Mouse (Mus musculus): ENCODE results near the gene Scn3a. TPM values are rescaled to one million over a fixed set of nuclear protein-coding genes. Genes with fewer than 3 reads are reported as not detected.
"Not testable (repeated sequence)": the region's sequence is repeated elsewhere in the genome, so short reads cannot be mapped to it uniquely, and the experiment has no call there.

Gene Scn3a
- total RNA-seq, 4 experiments from 2014 or later: 27.8 to 31.3 (median 28.3) TPM

DNA sequence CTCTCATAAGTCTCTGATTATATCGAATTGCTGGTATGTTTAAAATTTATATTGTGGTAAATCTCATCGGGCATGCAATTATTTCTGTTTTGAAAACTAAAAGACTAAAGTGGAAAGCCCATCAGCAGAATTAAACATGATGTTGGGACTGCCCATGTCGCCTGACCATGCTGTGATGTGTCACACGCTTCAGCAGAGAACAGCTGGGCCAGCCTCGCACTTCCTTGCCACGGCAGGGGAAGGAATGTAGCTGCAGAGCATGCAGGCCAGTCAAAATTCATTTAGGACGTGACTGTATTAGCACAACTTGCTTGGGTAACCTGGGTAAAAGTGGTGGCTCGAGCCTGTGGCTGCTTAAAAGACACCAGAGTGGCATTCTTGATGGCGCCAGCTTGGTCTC, 77.0 kb downstream of the Scn3a start:
- DNase-seq (ENCODE audit: low spot score in 2 of 2): no peak

DNA sequence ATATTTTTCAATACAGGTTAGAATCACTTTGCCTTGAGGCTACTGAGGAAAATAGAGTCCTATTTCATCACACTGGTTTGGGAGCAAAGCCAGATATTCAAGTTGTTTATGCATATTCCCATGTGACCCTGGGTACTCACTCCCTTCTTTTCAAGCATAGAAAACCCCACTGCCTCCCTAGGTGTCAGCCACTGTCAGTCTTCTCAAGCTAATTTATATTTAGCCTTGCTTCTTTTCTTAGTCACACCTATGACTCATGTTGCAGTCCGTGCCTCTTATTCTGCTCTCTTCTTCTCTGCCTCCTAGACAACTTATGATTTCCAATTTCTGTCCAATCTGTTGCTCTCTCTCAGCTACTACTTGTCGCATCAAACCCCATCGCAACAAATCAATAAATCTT, 84.0 kb downstream of the Scn3a start:
- peak in 1 of 2 experiments; percentile 15 for DNase-seq (ENCODE audit: low spot score in 2 of 2)

DNA sequence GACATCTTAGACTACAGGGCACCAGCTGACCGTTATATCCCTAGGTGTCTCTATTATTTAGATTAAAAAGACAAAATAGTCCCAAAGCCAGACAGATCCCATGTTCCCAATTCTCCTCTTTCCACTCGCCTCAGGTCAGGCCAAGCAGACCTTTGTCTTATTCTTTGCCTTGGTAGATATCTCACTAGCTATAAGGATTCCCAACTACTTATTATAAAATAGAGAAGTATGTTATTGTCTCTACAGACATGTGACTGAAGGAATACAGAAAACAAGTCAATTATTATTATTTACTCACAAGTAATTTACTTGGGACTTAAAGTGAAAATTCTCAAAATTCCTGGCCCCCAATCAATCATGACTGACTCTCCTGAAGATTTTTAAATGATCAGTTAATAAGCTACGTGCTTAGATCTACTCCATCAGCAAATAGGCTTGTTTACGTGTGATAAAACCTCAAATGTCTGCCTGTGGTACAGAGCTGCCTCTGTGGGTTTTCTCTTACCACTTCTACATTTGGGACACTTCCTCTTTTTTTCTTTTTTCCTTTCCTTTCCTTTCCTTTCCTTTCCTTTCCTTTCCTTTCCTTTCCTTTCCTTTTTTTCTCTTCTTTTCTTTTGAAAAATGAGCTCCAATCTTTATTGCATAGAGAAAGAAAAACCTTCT, 86.3 kb downstream of the Scn3a start:
- no peak for DNase-seq (ENCODE audit: low spot score in 2 of 2)

DNA sequence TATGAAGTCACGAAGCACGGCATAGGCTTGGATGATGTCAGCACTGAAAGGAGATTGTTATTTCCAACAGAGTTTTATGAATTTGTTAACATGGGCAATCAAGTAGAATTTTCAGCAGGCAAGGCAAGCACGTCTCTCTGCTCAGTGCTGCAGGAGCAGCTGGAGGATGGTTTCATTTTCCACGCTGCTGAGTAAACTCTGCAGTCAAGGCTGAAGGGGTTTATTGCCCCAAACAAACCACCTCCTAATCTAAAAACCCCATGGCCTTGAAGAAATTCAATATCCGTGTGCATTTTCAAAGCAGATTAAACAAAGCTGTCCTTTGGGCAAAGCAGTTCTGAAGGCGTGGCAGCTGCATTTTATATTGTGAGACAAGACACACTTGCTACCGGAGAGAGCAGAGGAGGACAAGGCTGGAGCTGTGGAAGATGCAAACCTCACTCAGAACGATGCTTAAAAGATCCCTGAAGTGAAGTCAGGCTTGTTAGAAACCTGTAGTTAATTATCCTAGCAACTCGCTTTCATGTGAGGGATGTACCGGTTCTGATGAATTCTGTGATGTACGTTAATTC, 96.0 kb downstream of the Scn3a start:
- DNase-seq (ENCODE audit: low spot score in 2 of 2): no peak

DNA sequence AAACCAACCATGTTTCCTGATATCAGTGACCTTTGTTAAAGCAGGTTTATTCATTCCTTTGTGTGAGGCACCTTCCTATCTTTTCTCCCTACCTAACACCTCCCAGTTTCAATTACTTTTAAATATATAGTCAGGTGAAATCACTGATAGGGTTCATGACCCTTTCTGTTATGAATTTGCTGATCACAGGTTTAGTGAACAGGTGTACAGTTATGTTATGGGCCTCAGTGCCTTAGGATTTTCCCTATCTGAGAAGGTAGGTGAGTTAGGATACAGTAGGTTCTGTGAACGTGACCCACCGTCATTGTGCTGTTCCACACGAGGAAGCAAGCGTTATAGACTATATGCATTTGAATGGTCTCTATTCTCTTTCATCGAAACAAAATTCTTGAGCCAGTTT, 101.7 kb downstream of the Scn3a start:
- no peak for DNase-seq (ENCODE audit: low spot score in 2 of 2)

DNA sequence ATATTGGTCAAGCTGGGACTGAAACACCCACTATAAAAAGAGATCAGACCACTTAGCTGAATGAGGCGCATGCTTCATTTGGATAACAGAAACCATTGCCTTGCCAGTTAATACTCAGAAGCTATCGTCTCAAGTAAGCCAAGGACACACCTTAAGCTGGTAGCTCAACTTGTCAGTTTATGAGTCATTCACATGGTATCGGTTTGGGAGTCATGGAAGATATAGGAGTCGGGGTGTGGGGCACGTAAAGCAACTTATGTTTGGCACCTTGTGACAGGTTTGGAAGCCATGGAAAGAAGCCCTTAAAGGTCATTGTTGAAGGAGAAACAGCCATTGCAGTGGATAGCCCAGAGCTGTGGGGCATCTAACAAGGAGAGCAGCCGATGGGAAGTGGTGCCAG, 113.7 kb downstream of the Scn3a start:
- no peak for DNase-seq (ENCODE audit: low spot score in 2 of 2)

DNA sequence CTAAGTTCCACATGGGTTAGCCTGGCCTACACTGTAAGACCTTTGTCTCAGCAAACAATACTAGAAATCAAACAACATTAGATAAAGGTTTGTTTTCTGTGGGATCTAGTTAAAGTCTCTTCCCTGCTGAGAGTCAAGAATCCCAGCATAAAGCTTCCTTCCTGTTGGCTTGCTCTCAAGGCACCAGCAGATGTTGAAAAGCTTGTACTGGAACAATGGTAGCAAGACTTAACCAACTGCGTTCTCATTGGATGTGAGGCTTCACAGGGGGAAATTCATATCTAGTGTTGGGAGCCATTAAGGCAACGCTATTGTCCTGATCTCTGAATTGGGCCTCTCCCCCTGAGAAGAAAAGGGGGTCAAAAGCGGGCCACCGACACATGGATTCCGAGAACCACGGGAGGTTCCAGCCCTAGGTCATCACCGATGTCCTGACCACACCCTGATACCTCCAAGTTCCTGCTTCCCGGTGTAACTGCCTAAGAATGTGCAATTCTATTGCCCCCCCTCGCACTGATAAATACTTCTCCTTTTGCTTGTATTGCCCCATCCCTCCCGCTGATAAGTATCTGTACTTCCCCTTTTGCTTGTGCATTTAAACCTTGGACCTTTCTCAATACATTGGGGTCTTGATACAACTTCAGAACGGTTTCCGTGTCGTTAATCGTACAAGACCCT, 115.9 kb downstream of the Scn3a start:
- not testable (repeated sequence) for DNase-seq (ENCODE audit: low spot score in 2 of 2)

DNA sequence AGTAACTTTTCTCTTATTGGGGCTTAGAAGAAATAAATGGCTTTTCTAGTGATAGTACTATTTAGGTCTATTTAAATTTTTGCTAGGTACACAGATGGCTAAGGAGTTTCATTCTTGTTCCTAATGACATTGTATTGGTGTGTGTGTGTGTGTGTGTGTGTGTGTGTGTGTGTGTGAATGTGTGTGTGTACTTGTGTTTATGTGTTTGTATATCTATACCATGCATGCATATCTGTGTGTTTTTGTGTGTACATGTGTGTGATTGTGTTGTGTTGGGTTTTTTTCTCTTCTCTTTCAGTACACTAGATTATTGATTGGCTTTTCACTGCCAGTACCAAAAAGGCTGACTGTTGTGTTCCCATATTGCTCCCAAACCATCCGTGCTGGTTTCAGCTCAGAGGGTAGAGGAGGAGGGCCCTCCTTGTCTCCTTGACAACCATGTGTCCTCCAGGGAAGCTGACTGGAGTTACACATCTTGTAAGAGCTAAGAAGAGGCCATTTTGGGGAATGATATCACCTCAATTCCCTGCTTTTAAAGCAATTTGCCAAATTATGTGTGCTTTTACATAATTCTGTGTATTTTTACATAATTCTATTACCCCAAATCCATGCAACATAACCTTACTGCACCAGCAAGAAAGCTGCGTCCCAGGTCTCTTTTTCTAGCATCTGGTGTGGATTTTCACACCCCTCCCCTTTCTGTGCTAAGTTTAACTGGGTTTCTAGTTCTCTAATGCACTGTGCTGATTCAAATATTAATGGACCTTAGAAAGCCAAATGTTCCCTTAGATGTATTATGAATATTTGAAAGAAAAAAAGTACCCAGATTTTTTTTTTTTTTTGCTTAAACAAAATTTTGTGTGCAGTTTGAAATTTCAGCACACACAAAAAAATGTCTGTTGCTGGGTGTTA, 116.7 kb downstream of the Scn3a start:
- no peak for DNase-seq (ENCODE audit: low spot score in 2 of 2)

DNA sequence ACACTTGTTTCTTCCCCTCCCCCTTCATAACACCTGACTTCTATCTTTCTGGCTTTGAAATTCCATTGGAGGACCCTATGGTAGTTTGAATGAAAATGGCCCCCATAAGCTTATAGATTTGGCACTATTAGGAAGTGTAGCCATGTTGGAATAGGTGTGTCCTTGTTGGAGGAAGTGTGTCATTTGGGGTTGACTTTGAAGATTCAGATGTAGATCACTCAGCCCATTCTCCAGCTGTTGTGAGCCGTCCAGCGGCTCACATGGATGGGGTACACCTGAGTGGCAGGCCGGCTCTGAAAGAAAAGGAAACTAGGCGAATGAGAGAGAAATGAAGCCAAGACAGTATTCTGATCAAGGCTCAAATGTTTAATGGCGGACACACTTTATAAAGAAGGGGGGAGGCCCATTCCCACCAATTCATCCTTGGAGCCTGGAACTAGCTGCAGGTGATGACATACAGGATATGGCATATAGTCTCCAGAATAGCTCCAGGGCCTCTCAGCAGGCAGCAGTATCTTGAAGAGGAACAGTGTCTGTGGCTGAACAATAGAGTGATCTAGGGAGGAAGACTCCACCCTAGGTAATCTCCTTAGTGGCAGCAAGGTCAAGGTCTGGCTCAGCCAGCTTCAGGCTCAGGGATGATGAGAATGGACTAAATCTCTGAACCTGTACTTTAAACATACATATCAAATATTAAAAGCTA, 118.2 kb downstream of the Scn3a start:
- no peak for DNase-seq (ENCODE audit: low spot score in 2 of 2)

DNA sequence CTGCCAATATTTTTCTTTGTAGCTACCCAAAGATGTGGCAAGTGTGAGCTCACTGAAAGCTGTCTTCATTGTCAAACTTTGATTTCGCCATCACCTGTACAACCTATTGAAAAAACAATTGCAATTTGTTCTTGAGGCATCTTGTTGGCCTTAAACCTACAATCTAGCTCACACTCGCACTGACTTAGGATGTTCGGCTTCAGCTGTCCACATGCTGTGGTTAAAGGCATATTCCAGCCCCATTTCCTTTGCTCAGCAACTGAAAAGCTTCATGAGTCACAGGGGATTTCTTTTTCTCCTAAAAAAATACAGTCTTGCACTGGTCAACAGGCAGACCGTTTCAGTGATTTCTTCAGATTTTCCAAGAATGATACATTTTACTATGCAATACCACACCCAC, 124.3 kb downstream of the Scn3a start:
- no peak for DNase-seq (ENCODE audit: low spot score in 2 of 2)

DNA sequence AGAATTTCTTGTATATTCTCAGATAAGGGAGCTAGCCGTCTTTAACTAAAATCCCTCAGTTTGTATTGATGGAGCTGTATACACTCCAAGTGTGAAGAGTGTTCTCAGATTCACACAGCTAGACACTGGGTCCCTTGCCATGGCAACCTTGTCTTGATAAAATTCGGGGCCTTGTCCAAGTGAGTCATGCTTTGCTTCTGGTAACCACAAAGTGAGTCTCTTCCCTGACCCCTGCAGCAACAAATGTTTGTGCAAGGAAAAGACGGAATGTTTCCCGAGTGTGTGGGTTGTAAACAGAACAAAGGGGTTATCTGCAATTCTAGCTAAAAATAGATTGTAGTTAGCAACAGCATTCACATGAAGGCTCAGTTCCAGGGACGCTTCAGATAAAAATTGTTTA, 125.9 kb downstream of the Scn3a start:
- no peak for DNase-seq (ENCODE audit: low spot score in 2 of 2)

DNA sequence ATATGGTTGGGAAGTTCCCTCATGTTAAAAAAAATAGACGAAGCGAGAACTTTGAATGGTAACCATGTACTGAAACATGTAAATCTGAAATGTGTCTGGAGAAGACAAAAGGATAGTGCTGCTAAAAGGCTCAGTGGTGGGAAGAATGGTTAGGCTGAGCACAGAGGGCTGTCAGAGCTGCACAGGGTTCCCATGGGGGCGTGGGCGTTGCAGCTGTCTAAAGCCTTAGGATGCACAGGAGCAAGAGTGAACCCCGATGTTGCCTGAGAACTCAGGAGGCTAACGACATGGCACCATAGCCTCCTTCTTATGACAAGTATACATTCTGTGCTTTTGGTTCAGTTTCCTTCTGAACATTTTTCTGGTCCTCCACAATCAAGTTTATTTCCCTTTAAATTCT, 126.3 kb downstream of the Scn3a start:
- no peak for DNase-seq (ENCODE audit: low spot score in 2 of 2)

DNA sequence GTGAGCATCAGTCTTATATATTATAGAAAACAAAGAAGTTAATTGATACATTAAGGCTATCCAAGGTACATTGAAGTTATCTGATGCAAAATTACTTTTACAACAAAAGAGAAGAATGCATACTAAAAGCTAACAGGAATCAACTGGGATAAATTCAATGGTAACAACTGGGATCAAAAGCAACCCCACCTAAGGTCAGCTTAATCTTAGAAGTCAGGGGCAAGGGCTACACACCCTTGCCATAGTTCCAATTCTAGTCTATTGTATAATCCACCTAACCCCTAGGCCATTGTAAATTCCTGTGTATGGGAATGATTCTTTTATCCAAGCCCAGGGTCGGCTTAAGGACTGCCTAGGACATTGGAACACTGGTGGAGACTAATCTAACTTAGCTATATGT, 130.5 kb downstream of the Scn3a start:
- DNase-seq (ENCODE audit: low spot score in 2 of 2): no peak

DNA sequence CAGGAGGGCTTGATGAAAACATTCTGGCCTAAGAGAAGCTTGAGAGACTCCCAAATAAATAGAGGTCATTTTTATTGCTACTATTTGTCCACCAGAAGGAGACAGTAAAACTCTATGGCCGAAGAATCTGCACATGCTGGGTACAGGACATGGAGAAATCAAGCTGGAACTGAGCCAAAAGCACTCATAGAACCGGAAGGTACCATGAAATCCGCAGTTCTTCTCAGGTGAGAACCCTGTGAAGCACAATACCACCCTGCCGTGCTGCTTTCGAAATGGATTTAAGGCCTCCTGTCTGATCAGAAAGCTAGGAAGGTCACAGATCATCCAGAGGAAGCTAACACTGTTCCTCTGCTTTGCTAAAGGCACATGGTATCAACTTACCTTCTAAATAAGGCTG, 143.9 kb downstream of the Scn3a start:
- DNase-seq (ENCODE audit: low spot score in 2 of 2): no peak

DNA sequence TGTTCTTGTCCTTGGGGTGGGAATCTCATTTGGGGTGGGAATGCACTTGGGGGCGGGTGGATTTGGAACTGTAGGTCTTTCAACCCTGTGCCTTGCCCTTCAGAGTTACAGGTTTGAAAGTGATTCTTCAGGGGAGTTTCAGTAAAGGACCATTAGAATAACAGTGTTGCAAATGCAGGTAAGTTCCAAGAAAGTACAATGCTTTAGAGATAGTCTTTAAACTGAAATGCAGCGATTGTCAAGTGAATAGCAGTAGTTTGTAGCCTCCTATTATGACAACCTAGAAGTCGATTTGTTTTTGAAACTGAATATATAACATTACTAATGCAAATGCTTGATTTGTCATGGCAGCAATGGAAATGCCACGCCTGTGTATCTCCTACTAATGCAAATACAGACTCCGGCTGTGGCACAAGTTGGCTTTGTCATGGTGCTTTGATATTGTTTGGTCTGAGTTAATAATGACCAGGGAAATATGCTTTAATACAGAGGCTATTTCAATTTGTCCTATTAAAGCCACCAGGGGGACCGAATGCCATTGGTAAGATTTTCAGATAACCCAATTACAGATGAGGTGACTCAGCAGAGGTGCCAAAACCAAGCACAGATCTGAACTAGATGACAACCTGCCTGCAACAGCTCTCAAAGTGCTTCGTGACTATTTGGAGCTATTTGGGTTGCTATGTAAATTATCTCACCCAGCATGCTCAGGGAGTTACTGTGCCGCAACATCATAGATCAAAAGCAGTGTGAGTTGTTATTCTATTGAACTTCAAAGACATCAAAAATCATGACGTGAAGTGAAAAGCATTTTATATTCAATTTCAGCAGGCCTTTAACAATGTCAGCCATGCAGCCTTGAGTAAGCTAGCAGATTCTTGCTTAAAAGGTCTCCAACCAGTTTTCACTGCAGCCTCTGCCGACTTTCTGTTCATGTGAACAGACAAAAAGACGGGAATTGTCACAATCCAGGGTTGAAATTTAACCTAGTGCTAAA, 145.9 kb downstream of the Scn3a start:
- DNase-seq (ENCODE audit: low spot score in 2 of 2): no peak

DNA sequence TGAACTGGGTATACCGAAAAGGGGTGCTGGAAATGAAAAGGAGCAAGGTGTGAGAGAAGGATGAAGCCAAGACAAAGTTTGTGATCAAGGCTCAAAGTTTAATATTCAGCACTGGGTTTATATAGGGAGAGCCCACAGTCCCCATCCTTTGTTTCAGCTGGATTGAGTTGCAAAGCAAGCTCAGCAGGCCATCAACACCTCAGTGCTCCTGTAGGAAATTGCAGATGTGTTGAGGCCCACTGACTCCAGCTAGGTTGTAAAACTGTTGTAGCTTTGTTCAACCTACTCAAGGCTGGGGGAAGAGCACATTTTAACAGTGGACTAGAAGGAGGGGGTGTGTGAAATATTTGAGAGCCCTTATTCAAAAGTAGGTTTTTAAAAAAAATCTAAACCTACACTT, 148.8 kb downstream of the Scn3a start:
- no peak for DNase-seq (ENCODE audit: low spot score in 2 of 2)

DNA sequence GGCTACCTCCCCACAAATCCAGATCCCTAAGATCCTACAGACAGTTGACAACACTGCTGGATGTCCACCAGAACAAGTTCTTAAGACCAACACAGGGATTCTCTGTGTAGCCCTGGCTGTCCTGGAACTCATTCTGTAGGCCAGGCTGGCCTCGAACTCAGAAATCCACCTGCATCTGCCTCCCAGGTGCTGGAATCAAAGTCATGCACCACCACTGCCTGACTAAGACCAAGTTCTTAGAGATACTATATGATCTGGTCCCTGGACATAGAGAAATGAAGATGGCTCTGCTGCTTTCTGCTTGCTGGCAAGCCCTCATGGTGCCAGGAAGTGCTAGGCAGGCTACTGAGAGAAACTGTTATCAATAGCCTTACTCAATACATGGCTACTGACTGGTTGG, 150.9 kb downstream of the Scn3a start:
- no peak for DNase-seq (ENCODE audit: low spot score in 2 of 2)

DNA sequence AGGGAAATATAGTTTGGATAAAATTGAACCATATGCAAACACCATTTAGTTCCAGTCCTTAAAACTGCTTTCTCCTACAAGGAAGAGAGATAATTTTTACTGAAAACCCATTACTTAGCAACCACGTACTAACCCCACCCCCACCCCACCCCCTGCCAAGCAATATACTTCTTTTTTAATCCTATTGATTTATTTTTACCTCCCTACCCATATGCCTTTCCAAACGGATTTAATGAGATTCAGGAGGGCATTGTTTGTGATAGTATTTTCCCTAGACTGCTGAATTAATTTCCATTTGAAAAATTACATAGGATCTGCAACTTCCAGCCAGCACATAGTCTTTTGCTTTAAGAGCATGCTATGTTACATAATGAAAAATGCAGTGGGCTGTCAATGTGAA, 152.1 kb downstream of the Scn3a start:
- no peak for DNase-seq (ENCODE audit: low spot score in 2 of 2)

DNA sequence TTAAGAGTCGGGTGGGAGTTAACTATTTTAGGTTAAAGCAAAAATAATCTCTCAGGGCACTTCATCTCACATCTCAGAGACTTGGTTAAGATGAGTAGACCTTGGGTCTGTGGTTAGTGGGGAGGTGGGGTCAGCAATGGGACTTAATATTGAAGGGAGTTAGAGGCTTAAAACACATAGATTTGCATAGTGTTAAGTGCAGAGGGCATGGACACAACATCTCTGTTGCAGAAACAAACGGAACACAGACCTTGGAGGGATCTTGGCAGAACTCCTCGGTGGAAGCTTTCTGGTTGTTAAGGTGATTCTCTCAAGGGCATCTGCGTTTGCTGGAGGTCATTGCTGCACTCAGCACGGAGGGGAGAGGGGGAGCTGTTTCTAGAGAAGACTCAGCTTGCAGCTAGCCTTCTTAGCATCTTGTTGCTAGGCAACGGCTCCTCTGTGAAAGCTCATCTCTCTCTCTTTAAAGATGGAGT, 152.6 kb downstream of the Scn3a start:
- peak; percentile 42 to 86 for DNase-seq (ENCODE audit: low spot score in 2 of 2)

DNA sequence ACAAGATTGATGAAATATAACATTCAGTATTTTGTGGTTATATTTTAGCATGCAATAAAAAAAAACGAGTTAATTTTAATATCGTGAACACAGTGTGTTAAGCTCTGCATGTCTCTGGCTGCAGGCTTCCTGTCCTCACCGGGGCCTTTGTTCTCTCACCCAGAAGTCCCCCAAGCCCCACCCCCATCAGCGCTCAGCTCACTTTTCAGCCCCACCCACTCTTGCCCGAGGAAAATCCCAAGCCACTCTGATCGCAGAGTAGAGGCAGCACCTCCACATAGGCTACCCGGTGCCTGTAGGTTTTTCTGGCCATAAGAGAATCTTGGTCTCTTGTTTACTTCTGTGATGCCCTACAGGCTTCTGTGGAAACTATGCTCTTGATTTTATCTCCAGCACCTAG, 153.2 kb downstream of the Scn3a start:
- DNase-seq (ENCODE audit: low spot score in 2 of 2): peak in 1 of 2 experiments; percentile 22

Data from left cerebral cortex, adult 8-10 months (tissue).